Mouse (Mus musculus): ENCODE results near the gene Skida1.

DNA sequence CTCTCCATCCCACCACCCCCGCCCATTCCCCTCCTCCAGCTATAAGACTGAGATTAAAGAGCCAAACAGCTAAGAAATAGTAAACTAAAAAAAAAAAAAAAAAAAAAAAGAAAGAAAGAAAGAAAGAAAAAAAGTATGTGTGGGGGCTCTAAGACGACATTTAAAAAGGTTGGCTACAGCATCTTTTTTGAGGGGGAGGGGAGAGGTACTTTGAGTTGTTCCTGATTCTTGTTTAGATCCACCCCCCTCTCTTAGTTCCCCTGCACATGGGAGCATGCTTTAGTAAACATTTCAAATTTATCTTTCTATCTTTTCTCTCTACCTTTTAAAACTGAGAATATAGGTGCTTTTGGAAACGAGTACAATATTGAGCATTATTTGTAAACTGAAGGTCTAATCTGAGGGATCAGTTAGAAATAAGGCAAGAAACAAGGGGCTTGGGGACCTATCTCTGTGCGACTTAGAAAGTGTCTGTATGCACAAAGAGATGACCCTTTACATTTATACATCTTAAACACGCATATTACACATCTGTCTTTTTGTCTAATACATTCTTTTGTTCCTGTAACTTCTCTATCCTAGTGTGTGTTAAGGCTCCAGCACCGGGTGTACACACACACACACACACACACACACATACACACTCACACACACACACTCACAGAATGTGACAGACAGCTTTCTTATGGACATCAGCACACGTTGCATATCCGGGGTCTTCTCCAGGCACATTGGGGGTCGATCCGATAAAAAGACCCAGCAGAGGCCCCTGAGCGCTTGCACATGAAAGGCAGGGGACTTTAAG lies 2.4 kb upstream of the Skida1 start:
- TF ChIP-seq CTCF (IDR thresholded peaks at IDR 0.05), result no peak
- TF ChIP-seq EP300 (IDR thresholded peaks at IDR 0.05), result no peak
